Mouse (Mus musculus) T-cell, adult 2 months (primary cell): ENCODE data around the gene Nt5dc2.

Experiments used
- DNase-seq: peaks from one replicate; pipeline ENCODE4 v3.0.0; 2022; ENCODE audit warnings: low spot score

The Nt5dc2 gene

DNA sequence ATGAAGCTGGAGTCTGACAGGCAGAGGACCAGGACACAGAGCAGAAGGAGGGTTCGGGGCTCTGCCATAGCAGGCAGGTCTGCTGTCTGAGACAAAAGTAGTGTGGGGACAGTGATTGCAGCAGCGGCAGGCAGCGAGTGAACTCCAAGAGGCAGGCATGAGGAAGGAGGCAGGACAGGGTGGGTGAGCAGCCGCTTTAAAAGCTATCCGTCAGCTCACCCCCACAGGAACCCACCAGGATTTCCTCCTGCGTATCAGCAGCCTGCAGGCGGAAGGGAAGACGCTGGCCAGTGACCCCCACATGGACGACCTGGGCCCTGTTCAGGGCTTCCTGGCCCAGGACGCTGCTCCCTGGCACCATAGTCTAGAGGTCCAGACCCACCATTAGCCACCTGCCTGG, 37.6 kb downstream of the Nt5dc2 start, which contains the start of gene Stab1:
Gene Stab1 (minus strand): TSS at position 217 of the 400 bp plus-strand sequence.
- no peak for DNase-seq

- DNase-seq: no peak
Observed at GRCm38 (mm10) chr14:31169508-31169907, 38.7 kb downstream of the Nt5dc2 start.

GRCm38 (mm10) chr14:31170963-31171362, 40.1 kb downstream of the Nt5dc2 start:
- no peak for DNase-seq

DNA sequence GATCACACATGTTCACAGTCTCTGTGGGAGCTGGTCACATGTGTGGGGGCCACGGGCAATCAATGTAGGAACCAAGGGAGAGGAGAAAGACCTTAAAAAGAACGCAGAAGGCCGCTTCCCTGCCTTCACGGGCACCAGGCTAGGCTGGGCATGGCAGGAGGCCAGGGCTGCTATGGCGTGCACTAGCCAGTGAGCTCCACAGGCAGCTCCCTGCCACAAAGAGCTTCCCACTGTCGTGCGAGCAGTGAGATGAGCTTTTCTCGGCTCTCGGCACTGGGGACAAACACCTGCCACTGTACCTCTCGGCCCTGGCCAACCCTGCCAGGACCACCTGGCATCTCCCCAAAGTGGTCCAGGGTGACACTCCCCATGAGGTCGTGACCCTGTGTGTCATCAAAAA, 40.5 kb downstream of the Nt5dc2 start:
- DNase-seq: no peak

DNA sequence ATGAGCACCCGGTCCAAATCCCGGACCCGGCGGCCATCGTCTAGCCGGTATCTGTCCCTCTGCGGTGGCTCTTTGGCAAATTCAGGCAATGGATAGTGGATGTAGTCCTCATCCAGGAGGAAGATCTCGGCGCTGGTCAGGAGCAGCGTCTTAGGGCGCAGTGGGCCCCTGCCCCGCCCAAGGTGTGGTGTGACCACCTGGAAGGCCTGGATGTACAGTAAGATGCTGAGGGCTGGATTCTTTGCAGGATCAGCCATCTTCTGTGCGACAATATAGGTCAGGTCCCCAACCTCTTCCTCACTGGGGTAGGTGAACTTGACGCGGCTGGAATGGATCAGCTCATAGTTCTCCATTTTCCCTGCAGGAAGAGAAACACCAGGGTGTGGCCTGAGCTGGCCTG, 41.0 kb downstream of the Nt5dc2 start:
- no peak for DNase-seq

DNA sequence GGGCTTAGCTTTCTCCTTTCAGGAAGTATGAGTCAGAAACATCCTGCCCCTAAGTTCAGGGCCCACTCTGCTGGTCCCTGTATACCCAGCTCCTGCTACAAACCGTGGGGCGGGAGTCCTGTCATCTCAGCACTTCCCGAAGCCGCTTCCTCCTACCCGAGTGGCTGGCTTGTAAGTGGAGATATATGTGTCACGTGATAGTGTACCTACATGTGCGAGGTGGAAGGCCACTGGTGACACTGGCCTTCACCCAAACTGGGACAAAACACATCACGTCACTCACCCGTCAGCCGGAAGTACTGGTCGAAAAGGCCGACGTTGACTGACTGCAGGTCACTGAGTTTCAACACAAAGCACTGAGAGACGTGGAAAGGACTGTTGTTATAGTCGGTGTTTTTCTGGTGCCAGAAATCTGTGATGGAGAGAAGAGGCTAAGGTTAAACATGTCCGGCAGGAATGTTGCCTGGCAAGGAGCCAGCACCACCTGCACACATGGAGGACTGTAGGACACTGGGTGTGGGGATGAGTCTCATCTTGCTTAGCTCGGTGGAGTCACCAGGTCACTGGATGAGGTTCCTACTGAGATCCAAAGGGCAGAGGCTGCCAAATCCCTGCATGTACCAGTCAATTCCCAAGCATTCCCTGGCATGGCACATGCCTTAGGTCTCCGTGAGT, 42.1 kb downstream of the Nt5dc2 start:
- no peak for DNase-seq

DNA sequence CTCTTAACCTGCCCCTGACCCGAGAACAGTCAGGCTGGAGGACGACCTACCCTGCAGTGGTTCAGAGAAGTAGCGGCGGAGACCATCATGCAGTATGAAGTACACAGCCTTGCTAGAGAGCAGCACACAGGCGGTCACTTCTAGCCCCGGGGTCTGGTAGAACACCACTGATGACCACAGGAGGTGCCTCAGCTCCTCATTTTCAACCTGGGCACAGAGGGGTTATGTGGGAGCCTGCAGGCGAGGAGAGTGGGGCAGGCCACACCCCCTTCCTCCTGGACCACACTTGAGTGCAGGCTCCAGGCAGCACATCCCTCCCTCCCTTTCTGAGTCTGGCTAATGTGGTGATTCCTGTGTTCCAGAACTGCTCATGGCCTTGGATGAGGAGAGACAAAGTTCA, 42.7 kb downstream of the Nt5dc2 start:
- no peak for DNase-seq

- no peak for DNase-seq
Observed at GRCm38 (mm10) chr14:31177287-31177686, 46.4 kb downstream of the Nt5dc2 start.

DNA sequence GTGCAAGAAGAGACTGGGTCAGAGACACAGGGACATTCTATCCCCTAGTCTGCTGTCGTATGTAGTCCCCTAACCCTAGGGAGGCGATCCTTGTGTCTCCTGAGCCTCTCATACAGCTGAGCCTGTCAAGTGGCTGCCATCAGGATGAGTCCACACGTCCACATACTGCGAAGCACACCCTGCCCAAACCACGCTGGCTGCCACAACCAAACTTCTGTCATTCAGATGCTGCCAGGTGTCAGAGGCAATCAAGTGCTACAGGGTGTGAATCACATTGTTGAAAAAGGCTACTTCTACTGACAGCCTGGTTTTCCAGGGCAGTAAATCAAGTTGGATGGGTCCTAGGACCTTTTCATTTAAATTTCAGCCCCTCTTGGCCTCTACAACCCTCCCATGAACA, 46.9 kb downstream of the Nt5dc2 start:
- no peak for DNase-seq

DNA sequence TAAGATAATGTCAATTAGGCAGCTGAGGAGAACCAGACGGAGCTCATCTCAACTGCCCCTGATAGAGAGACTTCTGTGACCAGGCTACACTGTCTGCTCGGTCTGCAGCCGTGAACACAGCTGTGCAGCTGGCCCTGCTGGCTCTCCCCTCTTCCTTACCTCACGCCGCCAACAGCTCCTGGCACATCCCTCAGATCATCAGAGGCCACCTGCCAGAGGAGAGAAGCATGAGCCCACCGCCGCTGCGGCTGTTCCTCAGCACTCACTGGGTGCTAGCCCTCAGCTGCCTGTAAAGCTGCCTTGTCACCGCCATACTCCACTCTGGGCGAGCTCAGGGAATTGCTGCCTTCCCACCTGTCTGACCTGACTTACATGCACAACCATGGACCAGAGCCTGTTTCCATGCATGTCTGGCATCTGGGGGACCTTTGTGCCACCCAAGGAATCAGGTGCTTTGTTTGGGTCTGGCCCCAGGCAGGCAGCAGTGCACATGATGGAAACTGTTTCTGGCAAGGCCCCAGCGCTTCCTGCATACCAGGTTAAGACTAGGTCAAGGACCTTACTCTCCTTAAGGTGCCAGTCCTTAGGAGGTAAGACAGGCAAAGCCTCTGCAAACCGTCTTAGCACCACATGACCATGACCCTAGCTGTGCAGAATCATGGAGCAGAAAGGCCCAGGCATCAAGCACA, 49.0 kb downstream of the Nt5dc2 start:
- DNase-seq: no peak

- DNase-seq: no peak
Observed at GRCm38 (mm10) chr14:31181512-31181911, 50.7 kb downstream of the Nt5dc2 start.

DNA sequence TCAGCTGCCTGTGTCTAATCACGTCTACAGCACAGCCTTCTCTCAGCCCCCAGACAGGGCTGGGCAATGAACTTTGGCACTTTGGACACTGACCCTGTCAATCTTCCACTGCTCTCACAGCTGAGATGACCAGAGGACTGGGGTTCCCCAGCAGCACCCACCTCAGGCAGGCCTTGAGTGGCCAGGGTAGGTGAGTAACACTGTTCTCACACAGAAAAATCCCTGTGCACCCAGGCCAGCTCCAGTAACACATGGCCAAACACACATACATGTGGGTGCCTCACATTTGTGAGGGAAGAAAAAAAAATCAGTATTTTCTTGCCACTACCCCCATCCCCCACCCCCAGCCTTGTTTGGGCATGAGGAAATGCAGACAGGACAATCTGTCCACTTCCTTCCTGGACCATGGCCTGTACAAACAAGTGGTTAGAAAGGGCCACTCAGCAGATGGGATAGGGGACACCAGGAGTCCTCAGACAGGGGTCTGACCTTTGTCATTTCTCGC, 52.0 kb downstream of the Nt5dc2 start:
- no peak for DNase-seq

GRCm38 (mm10) chr14:31183541-31183940, 52.7 kb downstream of the Nt5dc2 start:
- DNase-seq: no peak

DNA sequence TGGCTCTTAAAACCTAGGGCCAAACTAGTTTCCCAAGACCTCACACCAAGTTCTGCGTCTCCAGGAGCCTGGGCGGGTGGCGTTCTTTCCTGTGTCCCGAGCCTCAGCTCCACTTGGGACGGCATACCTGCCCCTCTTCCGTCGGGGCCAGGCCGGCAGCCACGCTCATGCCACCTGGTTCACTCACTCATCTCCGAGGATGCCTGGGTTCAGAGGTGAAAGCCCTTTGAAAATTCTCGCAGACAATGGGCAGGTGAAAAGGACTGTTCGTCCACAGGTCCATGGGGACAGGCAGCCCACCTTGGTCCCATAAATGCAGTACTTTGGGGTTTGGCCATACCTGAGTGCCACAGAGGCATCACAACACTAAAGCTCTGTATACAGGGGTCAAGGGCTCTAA, 53.3 kb downstream of the Nt5dc2 start:
- DNase-seq: no peak

- DNase-seq: no peak
Observed at GRCm38 (mm10) chr14:31186656-31187055, 55.8 kb downstream of the Nt5dc2 start.
